Mouse (Mus musculus): ENCODE results near the gene Ppp1ca.

GRCm38 (mm10) chr19:4196048-4196447, 4.2 kb downstream of the Ppp1ca start:
- TF ChIP-seq CTCF (IDR thresholded peaks at IDR 0.05; ENCODE audit: low read depth, low read length): no peak
- TF ChIP-seq GATA1 (IDR thresholded peaks at IDR 0.05; ENCODE audit: borderline replicate concordance, low read length): no peak
- TF ChIP-seq TAL1 (conservative IDR thresholded peaks at IDR 0.05; ENCODE audit: low read depth, low read length): no peak
- no peak for TF ChIP-seq POLR2AphosphoS5 (IDR thresholded peaks at IDR 0.05; ENCODE audit: insufficient replicate concordance, low read depth, low read length)
- no peak for TF ChIP-seq GATA2 (IDR thresholded peaks at IDR 0.05; ENCODE audit: borderline replicate concordance, low read depth, low read length)

Data from G1E (cell line).